Mouse (Mus musculus): ENCODE measurements around the gene Cdh6. TPM values are rescaled to one million over a fixed set of nuclear protein-coding genes. Genes with fewer than 3 reads are reported as not detected.
A peak's percentile ranks its signal among the peaks of the same experiment; 100 is the strongest.

Cdh6 gene
- polyA plus RNA-seq, 1 experiment from 2014 or later: 13.6 TPM

DNA sequence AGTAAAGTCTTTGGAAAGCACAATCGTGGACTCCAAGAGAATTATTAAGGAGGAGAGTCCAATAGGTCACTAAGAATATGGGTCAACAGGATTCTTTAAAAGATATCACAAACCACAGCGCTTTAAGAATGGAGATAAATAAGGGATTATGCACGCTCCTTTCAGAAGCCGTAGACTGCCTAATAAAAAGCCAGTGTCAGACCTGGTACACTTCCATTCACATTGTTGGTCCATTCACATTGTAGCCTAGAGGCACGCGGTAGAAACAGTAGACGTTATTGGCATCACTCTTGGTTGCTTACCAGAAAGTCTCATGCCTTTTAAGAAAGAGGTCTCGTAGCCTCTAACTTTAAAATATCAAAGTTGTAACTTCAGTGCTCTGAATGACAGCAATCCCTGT, 8.0 kb upstream of the Cdh6 start:
- Histone ChIP-seq H3K27ac (no peak overlapping the region), H3K36me3 (no peaks in the 10 kb centered on the region), H3K9ac (no peak overlapping the region), H3K9me3 (replicated peaks) (no peaks in the 10 kb centered on the region), H3K4me2 (replicated peaks) (no peak overlapping the region), H3K4me1 (no peaks in the 10 kb centered on the region), H3K27me3 (no peaks in the 10 kb centered on the region), H3K4me3 (no peak overlapping the region)
- ATAC-seq (ENCODE audit: low FRiP score): no peak
- 74% methylated on average over 8 of the region's 8 CpGs for WGBS

- no peak overlapping the region for H3K4me3 ChIP-seq
- ATAC-seq (ENCODE audit: low FRiP score): no peak
- no peaks in the 10 kb centered on the region for H3K9me3 ChIP-seq (replicated peaks)
- WGBS: 50% methylated on average over 4 of the region's 4 CpGs
- no peaks in the 10 kb centered on the region for H3K4me1 ChIP-seq
- H3K9ac ChIP-seq: no peak overlapping the region
- no peak overlapping the region for H3K4me2 ChIP-seq (replicated peaks)
- H3K36me3 ChIP-seq: no peaks in the 10 kb centered on the region
- H3K27me3 ChIP-seq: no peaks in the 10 kb centered on the region
- H3K27ac ChIP-seq: no peak overlapping the region
These were observed 7.5 kb upstream of the Cdh6 start for GRCm38 (mm10) chr15:13181014-13181413.

DNA sequence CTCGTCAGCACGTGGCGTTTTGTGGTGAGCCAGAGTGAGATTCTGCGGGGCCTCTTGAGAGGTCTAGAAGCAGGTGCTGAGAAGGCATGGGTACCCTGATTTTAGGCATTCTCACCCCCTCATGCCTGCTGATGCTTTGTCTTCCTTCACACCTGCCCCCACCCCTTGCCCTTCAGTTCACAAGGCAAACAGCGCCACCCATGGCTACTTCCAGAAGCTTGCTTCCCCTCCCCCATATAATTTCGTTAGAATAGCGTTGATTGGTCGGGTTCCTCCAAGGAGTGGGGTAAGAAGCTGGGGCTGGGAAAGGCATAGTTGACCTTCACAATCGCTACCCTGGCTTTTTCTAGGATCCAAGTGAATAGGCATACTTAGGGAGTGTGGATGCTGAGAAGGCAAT, 2.5 kb upstream of the Cdh6 start:
- WGBS: 15% methylated on average over 9 of the region's 9 CpGs
- Histone ChIP-seq H3K4me3 (no peak overlapping the region), H3K9ac (no peak overlapping the region), H3K27ac (no peak overlapping the region), H3K4me2 (replicated peaks) (no peak overlapping the region), H3K27me3 (peaks cover 5% of the 10 kb centered on the region), H3K4me1 (peaks cover 13% of the 10 kb centered on the region), H3K36me3 (no peaks in the 10 kb centered on the region), H3K9me3 (replicated peaks) (no peaks in the 10 kb centered on the region)
- ATAC-seq (ENCODE audit: low FRiP score): no peak

GRCm38 (mm10) chr15:13174618-13174980, 1.1 kb upstream of the Cdh6 start:
- Histone ChIP-seq H3K4me2 (replicated peaks) (peak overlapping the region; percentile 90), H3K27me3 (peaks cover 5% of the 10 kb centered on the region), H3K27ac (no peak overlapping the region), H3K4me3 (peak overlapping the region; percentile 61; the same call in 1 of the 2 replicates), H3K9me3 (replicated peaks) (no peaks in the 10 kb centered on the region), H3K36me3 (no peaks in the 10 kb centered on the region), H3K4me1 (peaks cover 13% of the 10 kb centered on the region), H3K9ac (no peak overlapping the region)
- no peak for ATAC-seq (ENCODE audit: low FRiP score)
- WGBS: 11% methylated on average over 6 of the region's 6 CpGs

- under 1% methylated on average over 27 of the region's 27 CpGs for WGBS
- H3K36me3 ChIP-seq: no peaks in the 10 kb centered on the region
- peaks cover 5% of the 10 kb centered on the region for H3K27me3 ChIP-seq
- peaks cover 13% of the 10 kb centered on the region for H3K4me1 ChIP-seq
- ATAC-seq (ENCODE audit: low FRiP score): peak; percentile 40
- no peaks in the 10 kb centered on the region for H3K9me3 ChIP-seq (replicated peaks)
- peak overlapping the region; percentile 90 for H3K4me2 ChIP-seq (replicated peaks)
- peak overlapping the region; percentile 61 for H3K4me3 ChIP-seq
- H3K27ac ChIP-seq: peak overlapping the region; percentile 87; the same call in 1 of the 2 replicates
- H3K9ac ChIP-seq: peak overlapping the region; percentile 71; the same call in 1 of the 2 replicates
These were observed 554 bp upstream of the Cdh6 start for GRCm38 (mm10) chr15:13173840-13174617.

- under 1% methylated on average over 26 of the region's 26 CpGs for WGBS
- H3K36me3 ChIP-seq: no peaks in the 10 kb centered on the region
- peak overlapping the region; percentile 61 for H3K4me3 ChIP-seq
- H3K27me3 ChIP-seq: peaks cover 5% of the 10 kb centered on the region
- peak; percentile 20 for ATAC-seq (ENCODE audit: low FRiP score)
- peak overlapping the region; percentile 90 for H3K4me2 ChIP-seq (replicated peaks)
- peak overlapping the region; percentile 71 for H3K9ac ChIP-seq
- peak overlapping the region; percentile 87 for H3K27ac ChIP-seq
- peaks cover 13% of the 10 kb centered on the region for H3K4me1 ChIP-seq
- H3K9me3 ChIP-seq (replicated peaks): no peaks in the 10 kb centered on the region
These were observed 957 bp downstream of the Cdh6 start for GRCm38 (mm10) chr15:13172365-13173070.

GRCm38 (mm10) chr15:13171486-13172364, 1.8 kb downstream of the Cdh6 start:
- peaks cover 5% of the 10 kb centered on the region for H3K27me3 ChIP-seq
- WGBS: 4% methylated on average over 16 of the region's 16 CpGs
- H3K4me2 ChIP-seq (replicated peaks): peak overlapping the region; percentile 90
- H3K27ac ChIP-seq: 0 out of 2 replicates have a peak overlapping the region, but pooled peaks have one; percentile 25
- peaks cover 13% of the 10 kb centered on the region for H3K4me1 ChIP-seq
- peak overlapping the region; percentile 71 for H3K9ac ChIP-seq
- no peaks in the 10 kb centered on the region for H3K9me3 ChIP-seq (replicated peaks)
- peak overlapping the region; percentile 61 for H3K4me3 ChIP-seq
- ATAC-seq (ENCODE audit: low FRiP score): no peak
- H3K36me3 ChIP-seq: no peaks in the 10 kb centered on the region

GRCm38 (mm10) chr15:13165094-13165885, 8.2 kb downstream of the Cdh6 start:
- Histone ChIP-seq H3K27ac (no peak overlapping the region), H3K4me3 (no peak overlapping the region), H3K4me1 (no peaks in the 10 kb centered on the region), H3K4me2 (replicated peaks) (no peak overlapping the region), H3K27me3 (no peaks in the 10 kb centered on the region), H3K36me3 (no peaks in the 10 kb centered on the region), H3K9me3 (replicated peaks) (no peaks in the 10 kb centered on the region), H3K9ac (no peak overlapping the region)
- no peak for ATAC-seq (ENCODE audit: low FRiP score)
- 91% methylated on average over 13 of the region's 13 CpGs for WGBS

- no peak overlapping the region for H3K4me2 ChIP-seq (replicated peaks)
- H3K27ac ChIP-seq: no peak overlapping the region
- no peaks in the 10 kb centered on the region for H3K9me3 ChIP-seq (replicated peaks)
- no peak for ATAC-seq (ENCODE audit: low FRiP score)
- no peaks in the 10 kb centered on the region for H3K36me3 ChIP-seq
- 92% methylated on average over 5 of the region's 5 CpGs for WGBS
- no peak overlapping the region for H3K9ac ChIP-seq
- no peaks in the 10 kb centered on the region for H3K4me1 ChIP-seq
- H3K4me3 ChIP-seq: no peak overlapping the region
- no peaks in the 10 kb centered on the region for H3K27me3 ChIP-seq
These were observed 17.7 kb downstream of the Cdh6 start for GRCm38 (mm10) chr15:13155820-13156219.

GRCm38 (mm10) chr15:13155418-13155817, 18.1 kb downstream of the Cdh6 start:
- H3K4me3 ChIP-seq: no peak overlapping the region
- H3K4me1 ChIP-seq: no peaks in the 10 kb centered on the region
- 85% methylated on average over 6 of the region's 6 CpGs for WGBS
- no peak overlapping the region for H3K4me2 ChIP-seq (replicated peaks)
- H3K9me3 ChIP-seq (replicated peaks): no peaks in the 10 kb centered on the region
- H3K36me3 ChIP-seq: no peaks in the 10 kb centered on the region
- H3K27me3 ChIP-seq: no peaks in the 10 kb centered on the region
- ATAC-seq (ENCODE audit: low FRiP score): no peak
- H3K27ac ChIP-seq: no peak overlapping the region
- H3K9ac ChIP-seq: no peak overlapping the region

DNA sequence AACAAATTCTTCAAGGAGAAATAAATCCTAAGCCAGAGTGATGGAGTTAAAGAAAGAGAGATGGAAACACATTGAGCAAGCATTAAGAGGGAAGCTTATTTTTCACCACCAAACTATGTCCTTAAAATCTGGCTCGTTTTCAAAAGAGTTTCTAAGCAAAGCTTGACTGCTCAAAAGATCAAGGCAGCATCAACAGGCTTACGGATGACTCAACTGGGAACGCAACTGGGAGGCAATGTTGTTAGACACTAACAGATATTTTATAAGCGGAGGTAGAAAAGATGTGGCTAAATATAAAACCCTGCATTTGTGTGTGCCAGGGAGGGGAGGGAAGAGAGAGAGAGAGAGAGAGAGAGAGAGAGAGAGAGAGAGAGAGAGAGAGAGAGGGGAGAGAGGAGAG, 31.5 kb downstream of the Cdh6 start:
- Histone ChIP-seq H3K27ac (no peak overlapping the region), H3K4me2 (replicated peaks) (no peak overlapping the region), H3K36me3 (no peaks in the 10 kb centered on the region), H3K27me3 (no peaks in the 10 kb centered on the region), H3K9me3 (replicated peaks) (no peaks in the 10 kb centered on the region), H3K4me1 (no peaks in the 10 kb centered on the region), H3K9ac (no peak overlapping the region), H3K4me3 (no peak overlapping the region)
- 88% methylated on average over 4 of the region's 4 CpGs for WGBS
- no peak for ATAC-seq (ENCODE audit: low FRiP score)

All from hindbrain, embryonic 12.5 days (tissue).